Comparison of ENCODE assay signal across 32 mouse cellular contexts in the genomic region with DNA sequence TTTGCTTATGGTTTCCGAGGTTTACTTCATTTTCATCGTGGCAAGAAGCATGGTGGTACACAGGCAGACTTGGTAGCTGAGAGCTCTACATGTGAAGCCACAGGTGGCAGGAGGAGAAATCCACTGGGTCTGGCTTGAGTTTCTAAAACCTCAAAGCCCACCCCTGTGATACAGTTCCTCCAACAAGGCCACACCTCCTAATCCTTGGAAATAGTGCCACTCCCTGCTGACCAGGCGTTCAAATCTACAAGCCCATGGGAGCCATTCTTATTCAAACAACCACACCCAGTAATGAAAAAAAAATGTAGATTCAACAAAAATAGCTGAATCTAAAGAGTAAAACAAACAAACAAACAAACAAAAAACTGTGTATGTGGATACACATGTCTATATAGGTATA. TPM values are rescaled to one million over a fixed set of nuclear protein-coding genes. Genes with fewer than 3 reads are reported as not detected.
"Had no signal": no experiment of that assay in that cellular context is flagged by ENCODE, and none has a peak within 500 bp of the region (broad histone marks: within the 10 kb centered on the region; RNA-seq: fewer than 3 reads in every experiment).

No protein-coding gene starts in this region.

- H3K4me1 ChIP-seq: embryonic facial prominence, embryonic 10.5 days; embryonic facial prominence, embryonic 12.5 days; embryonic facial prominence, embryonic 13.5 days; embryonic facial prominence, embryonic 15.5 days; forebrain, embryonic 10.5 days; forebrain, embryonic 12.5 days; forebrain, embryonic 13.5 days; forebrain, embryonic 15.5 days; heart, embryonic 10.5 days had no signal

- H3K27me3 ChIP-seq: embryonic facial prominence, embryonic 12.5 days; embryonic facial prominence, embryonic 13.5 days; embryonic facial prominence, embryonic 15.5 days; forebrain, embryonic 12.5 days; forebrain, embryonic 13.5 days; forebrain, embryonic 15.5 days had no signal

- H3K27ac ChIP-seq: embryonic facial prominence, embryonic 10.5 days; embryonic facial prominence, embryonic 12.5 days; embryonic facial prominence, embryonic 13.5 days; embryonic facial prominence, embryonic 15.5 days; forebrain, embryonic 10.5 days; forebrain, embryonic 12.5 days; forebrain, embryonic 13.5 days; forebrain, embryonic 15.5 days; heart, adult 2 months; heart, embryonic 10.5 days had no signal

- H3K4me3 ChIP-seq: embryonic facial prominence, embryonic 10.5 days; embryonic facial prominence, embryonic 12.5 days; embryonic facial prominence, embryonic 13.5 days; embryonic facial prominence, embryonic 15.5 days; erythroblast, embryonic 14.5 days; forebrain, embryonic 10.5 days; forebrain, embryonic 12.5 days; forebrain, embryonic 13.5 days; forebrain, embryonic 15.5 days; heart, adult 2 months; heart, embryonic 10.5 days had no signal

- H3K4me2 ChIP-seq: embryonic facial prominence, embryonic 12.5 days; embryonic facial prominence, embryonic 13.5 days; embryonic facial prominence, embryonic 15.5 days; forebrain, embryonic 12.5 days; forebrain, embryonic 13.5 days; forebrain, embryonic 15.5 days; heart, embryonic 11.5 days had no signal

- ATAC-seq: forebrain, embryonic 13.5 days; forebrain, embryonic 14.5 days; forebrain, embryonic 15.5 days; forebrain, embryonic 16.5 days; forebrain, postnatal 0 days had no signal

- H3K9me3 ChIP-seq: embryonic facial prominence, embryonic 10.5 days; embryonic facial prominence, embryonic 12.5 days; embryonic facial prominence, embryonic 13.5 days; embryonic facial prominence, embryonic 15.5 days; forebrain, embryonic 10.5 days; forebrain, embryonic 12.5 days; forebrain, embryonic 13.5 days; forebrain, embryonic 15.5 days; heart, embryonic 10.5 days had no signal

- H3K36me3 ChIP-seq: embryonic facial prominence, embryonic 10.5 days; embryonic facial prominence, embryonic 12.5 days; embryonic facial prominence, embryonic 13.5 days; embryonic facial prominence, embryonic 15.5 days; forebrain, embryonic 10.5 days; forebrain, embryonic 12.5 days; forebrain, embryonic 15.5 days; heart, embryonic 10.5 days had no signal

- DNase-seq: cerebellum, adult 9-11 months; cerebellum, postnatal 10 days; cerebellum, postnatal 14 days; cerebellum, postnatal 25 days; cerebellum, postnatal 36 days; embryo, embryonic 11 days; forebrain, postnatal 0 days; gastrocnemius, postnatal 10 days; gastrocnemius, postnatal 14 days; gastrocnemius, postnatal 25 days; gastrocnemius, postnatal 36 days; heart, adult 18-20 months; heart, adult 2 months had no signal

- H3K9ac ChIP-seq: embryonic facial prominence, embryonic 12.5 days; embryonic facial prominence, embryonic 13.5 days; embryonic facial prominence, embryonic 15.5 days; forebrain, embryonic 12.5 days; forebrain, embryonic 13.5 days; forebrain, embryonic 15.5 days; forebrain, postnatal 0 days had no signal

RNA-seq across cellular contexts. Expression of a gene that starts 9.7 kb away (rescaled TPM):
- total RNA-seq: common myeloid progenitor, adult 5-6 weeks; forebrain, postnatal 0 days; granulocyte monocyte progenitor cell, adult 5-6 weeks had no signal
- polyA plus RNA-seq: cortical plate, adult 2 months; erythroblast, embryonic 14.5 days; forebrain, embryonic 10.5 days; forebrain, embryonic 11.5 days; forebrain, embryonic 12.5 days; forebrain, embryonic 13.5 days; forebrain, embryonic 14.5 days; forebrain, embryonic 15.5 days; forebrain, embryonic 16.5 days; forebrain, postnatal 0 days; frontal cortex, adult 2 months; gonadal fat pad, adult 2 months had no signal
